Mouse (Mus musculus) spleen, adult 2 months (tissue): ENCODE measurements at regions not wholly inside any gene's neighbourhood (a gene's known extent, or its start where the extent isn't known, plus 50 kb on each side); places are given as distances from the start of the nearest gene placed in this dataset.
A peak's percentile ranks its signal among the peaks of the same experiment; 100 is the strongest.

Experiments used
- DNase-seq, 2 experiments: peaks; one replicate each; pipeline versions ENCODE4 v3.0.0 to v3.0.0-alpha.2; 2012 to 2021; ENCODE audit warnings: low spot score in 2 of 2, low read depth in 1 of 2
- H3K27ac ChIP-seq: fragments of 200-500 bp; 2 replicates; pipeline ENCODE4 v1.5.1; 2012; ENCODE audit warnings: low read length, inconsistent platforms; ENCODE audit not compliant: insufficient read depth
- H3K27me3 ChIP-seq: fragments of 200-500 bp; 2 replicates; pipeline ENCODE4 v1.6.1; 2012; ENCODE audit warnings: mild to moderate bottlenecking, moderate library complexity, low read length, inconsistent platforms; ENCODE audit not compliant: control insufficient read depth, insufficient read depth
- H3K36me3 ChIP-seq: fragments of 200-500 bp; 2 replicates; pipeline ENCODE4 v1.6.1; 2012; ENCODE audit warnings: mild to moderate bottlenecking, low read length, inconsistent platforms; ENCODE audit not compliant: control insufficient read depth, insufficient read depth
- H3K4me1 ChIP-seq: fragments of 200-500 bp; 2 replicates; pipeline ENCODE4 v1.6.1; 2011; ENCODE audit warnings: inconsistent platforms; ENCODE audit not compliant: control insufficient read depth, insufficient read depth, insufficient read length
- H3K4me3 ChIP-seq: fragments of 200-500 bp; 2 replicates; pipeline ENCODE4 v1.5.1; 2011; ENCODE audit warnings: mild to moderate bottlenecking, inconsistent platforms; ENCODE audit not compliant: insufficient read depth, insufficient read length; ENCODE audit errors: extremely low read depth
- CTCF ChIP-seq: fragments of 200-500 bp; IDR thresholded peaks from 2 replicates; pipeline ENCODE4 v1.5.1; 2011; ENCODE audit warnings: mild to moderate bottlenecking, inconsistent platforms; ENCODE audit not compliant: insufficient read depth, insufficient read length, insufficient replicate concordance; ENCODE audit errors: extremely low read depth
- POLR2A ChIP-seq: fragments of 200-500 bp; IDR thresholded peaks from 2 replicates; pipeline ENCODE4 v1.6.1; 2011; ENCODE audit warnings: low read depth, low read length, inconsistent platforms
- WGBS: fragments of 180-500 bp; shearing (Covaris S2); methylation state at CpG from one replicate; pipeline ENCODE4 v1.1.7; 2018; 5-methylcytosine and 5-hydroxymethylcytosine counted together

DNA sequence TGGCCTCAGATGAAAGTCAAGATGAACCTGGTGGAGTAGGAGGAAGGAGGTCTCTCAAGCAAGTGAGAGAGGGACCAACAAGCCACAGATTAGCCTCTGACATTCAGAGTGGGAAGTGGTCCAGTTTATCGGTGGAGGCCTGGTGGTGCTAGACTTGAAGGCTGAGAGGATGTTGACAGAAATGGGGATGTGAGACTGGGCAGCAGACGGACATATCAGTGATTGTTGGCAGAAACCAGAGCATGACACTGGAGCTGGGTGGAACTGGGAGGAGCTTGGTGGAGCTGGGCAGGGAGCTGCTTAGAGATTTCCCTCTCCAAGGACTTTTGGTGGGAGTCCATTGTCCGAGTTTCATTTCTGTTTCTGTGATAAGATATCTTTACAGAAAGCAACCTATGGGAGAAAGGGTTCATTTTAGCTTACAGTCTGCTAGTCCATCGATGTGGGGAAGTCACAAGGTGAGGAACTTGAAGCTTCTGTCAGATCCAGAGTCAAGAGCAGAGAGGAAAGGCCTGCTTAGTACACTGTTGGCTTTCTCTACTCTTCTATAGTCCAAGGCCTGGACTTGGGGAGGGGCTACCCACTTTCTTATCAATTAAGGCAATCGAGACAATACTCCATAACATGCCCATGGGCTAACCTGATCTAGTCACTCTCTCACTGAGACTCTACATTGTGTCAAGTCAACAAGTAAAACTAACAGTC, 233.2 kb upstream of the Id2 start:
- 44% methylated on average over 5 of the region's 5 CpGs for WGBS

DNA sequence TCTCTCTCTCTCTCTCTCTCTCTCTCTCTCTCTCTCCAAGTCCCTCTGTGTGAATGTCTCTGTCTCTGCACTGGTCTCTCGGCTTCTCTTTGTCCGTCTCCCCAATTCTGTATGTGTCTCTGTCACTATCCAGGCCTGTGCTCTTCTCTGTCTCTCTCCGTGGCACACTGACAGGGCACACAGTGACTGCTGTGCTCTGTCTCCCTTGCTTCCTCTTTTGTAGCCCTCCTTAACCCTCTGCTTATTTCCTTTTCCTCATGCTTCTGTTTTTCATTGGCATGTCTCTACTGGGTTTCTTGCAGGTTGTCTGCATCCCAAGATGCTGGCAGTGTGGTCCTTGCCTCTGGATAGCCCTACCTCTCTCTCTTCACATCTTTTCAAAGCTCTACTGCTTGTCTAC, 229.0 kb upstream of the Id2 start:
- WGBS = 51% methylated on average over 3 of the region's 3 CpGs
- DNase-seq = no peak
- Histone ChIP-seq H3K4me1 (peaks cover 4% of the 10 kb centered on the region), H3K27ac (no peak overlapping the region), H3K4me3 (no peak overlapping the region), H3K27me3 (no peaks in the 10 kb centered on the region), H3K36me3 (no peaks in the 10 kb centered on the region)
- TF ChIP-seq CTCF = no peak
- no peak for TF ChIP-seq POLR2A

More for the DNA sequence above, 233.2 kb upstream of the Id2 start:
- H3K4me1 ChIP-seq = peaks cover 4% of the 10 kb centered on the region; the same call in 1 of the 2 replicates
- no peak overlapping the region for H3K4me3 ChIP-seq
- no peaks in the 10 kb centered on the region for H3K36me3 ChIP-seq
- H3K27me3 ChIP-seq = no peaks in the 10 kb centered on the region
- peak overlapping the region; percentile 12; the same call in 1 of the 2 replicates for H3K27ac ChIP-seq
- TF ChIP-seq POLR2A = no peak
- TF ChIP-seq CTCF = no peak
- DNase-seq = peak in 1 of 2 experiments; percentile 9

DNA sequence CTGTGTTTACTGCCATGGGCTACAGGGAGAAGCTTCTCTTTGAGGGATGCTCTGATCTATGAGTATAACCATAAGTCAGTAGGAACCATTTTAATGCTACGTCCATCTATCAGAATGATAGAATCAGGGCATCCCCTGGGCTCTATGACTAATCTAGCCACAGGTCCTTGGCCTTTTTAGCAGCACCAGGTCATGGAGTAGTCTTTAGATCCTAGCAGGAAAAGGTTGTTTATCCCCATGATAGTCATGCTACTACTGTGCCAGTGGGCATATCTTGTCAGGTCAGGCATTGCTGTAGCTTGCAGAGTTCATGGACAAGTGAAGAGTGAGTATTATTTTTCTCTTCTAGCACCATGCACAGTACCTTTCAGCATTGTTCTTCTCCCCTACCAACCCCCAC, 226.2 kb upstream of the Id2 start:
- Histone ChIP-seq H3K4me3 (no peak overlapping the region), H3K27ac (no peak overlapping the region), H3K36me3 (no peaks in the 10 kb centered on the region), H3K4me1 (peaks cover 4% of the 10 kb centered on the region), H3K27me3 (no peaks in the 10 kb centered on the region)
- DNase-seq = no peak
- TF ChIP-seq POLR2A (no peak), CTCF (no peak)
- 100% methylated on average over 1 of the region's 1 CpGs for WGBS

DNA sequence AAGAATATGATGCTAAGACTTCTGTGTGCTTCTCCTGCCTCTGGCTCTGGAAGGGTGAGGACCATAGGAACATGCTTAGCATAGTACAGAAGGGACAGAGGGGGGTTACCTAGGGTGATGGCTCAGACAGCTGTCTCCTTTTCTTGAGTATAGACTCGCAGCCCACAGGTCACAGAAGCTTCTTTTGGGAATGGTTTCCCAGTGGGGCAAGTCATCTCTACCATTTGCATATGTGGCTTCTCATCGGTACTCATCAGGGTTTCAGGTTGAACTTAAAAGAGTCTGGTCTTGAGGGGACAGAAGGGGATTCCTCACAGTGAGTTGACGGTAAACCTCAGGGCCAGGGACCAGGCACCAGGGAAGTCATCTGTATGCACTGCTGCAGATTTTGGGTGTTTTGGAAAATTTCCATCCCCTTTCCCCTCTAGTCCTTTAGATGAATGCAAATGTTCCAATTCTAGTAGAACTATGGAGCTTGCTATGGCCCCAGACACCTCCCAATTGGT, 223.4 kb upstream of the Id2 start:
- TF ChIP-seq POLR2A = no peak
- Histone ChIP-seq H3K36me3 (no peaks in the 10 kb centered on the region), H3K4me1 (peaks cover 6% of the 10 kb centered on the region), H3K27me3 (no peaks in the 10 kb centered on the region), H3K4me3 (no peak overlapping the region), H3K27ac (no peak overlapping the region)
- no peak for DNase-seq
- WGBS = 79% methylated on average over 3 of the region's 3 CpGs

DNA sequence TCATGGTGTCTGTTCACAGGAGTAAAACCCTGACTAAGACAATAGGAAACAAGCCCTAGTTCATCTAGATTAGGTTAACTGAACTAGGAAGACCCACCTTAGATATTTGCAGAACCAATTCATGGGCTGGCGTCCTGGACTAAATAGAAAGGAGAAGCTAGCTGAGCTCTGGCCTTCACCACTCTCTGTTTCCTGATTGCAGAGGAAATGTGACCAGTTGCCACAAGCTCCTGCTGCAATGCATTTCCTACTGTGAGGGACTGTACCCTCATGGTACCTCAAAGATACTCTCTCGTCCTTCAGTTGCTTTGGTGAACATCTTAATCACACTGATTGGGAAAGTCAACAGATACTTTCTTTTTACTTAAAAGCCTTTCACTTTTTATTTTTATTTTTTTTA, 222.9 kb upstream of the Id2 start:
- H3K27me3 ChIP-seq = no peaks in the 10 kb centered on the region
- peak in 1 of 2 experiments; percentile 15 for DNase-seq
- TF ChIP-seq CTCF = no peak
- no peak overlapping the region for H3K27ac ChIP-seq
- H3K4me1 ChIP-seq = peaks cover 6% of the 10 kb centered on the region
- no peak overlapping the region for H3K4me3 ChIP-seq
- WGBS = 41% methylated on average over 2 of the region's 2 CpGs
- H3K36me3 ChIP-seq = no peaks in the 10 kb centered on the region

DNA sequence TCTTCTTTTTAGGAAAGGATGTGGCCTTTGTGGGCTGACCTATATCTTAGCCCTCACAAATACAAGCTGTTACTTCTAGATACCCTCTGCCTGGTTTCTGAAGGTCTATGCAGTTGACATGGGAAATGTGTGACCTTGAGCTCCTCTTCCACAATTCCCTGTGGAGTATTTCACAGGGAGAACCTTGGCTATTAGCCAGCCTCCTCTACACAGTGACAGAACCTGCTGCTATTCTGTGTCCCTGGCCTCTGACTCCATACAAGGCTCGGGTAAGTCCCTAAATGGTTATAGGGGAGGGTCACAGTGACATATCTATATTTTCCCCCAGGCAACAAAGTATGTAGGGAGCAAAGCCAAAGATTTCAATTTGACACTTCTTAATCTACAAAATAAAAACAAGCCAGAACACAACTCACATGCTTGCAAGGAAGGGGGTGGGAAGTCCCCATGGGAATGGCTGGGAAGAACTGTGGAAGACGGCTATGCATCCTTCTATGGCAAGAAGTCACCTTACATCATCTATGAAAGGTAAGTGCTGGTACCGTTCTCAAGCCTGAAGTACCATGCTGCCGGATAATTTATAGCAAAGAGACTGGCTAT, 221.2 kb upstream of the Id2 start:
- 79% methylated on average over 4 of the region's 4 CpGs for WGBS
- Histone ChIP-seq H3K4me3 (no peak overlapping the region), H3K36me3 (no peaks in the 10 kb centered on the region), H3K27me3 (no peaks in the 10 kb centered on the region), H3K27ac (no peak overlapping the region), H3K4me1 (peaks cover 6% of the 10 kb centered on the region)
- TF ChIP-seq CTCF = no peak
- no peak for TF ChIP-seq POLR2A
- DNase-seq = no peak

DNA sequence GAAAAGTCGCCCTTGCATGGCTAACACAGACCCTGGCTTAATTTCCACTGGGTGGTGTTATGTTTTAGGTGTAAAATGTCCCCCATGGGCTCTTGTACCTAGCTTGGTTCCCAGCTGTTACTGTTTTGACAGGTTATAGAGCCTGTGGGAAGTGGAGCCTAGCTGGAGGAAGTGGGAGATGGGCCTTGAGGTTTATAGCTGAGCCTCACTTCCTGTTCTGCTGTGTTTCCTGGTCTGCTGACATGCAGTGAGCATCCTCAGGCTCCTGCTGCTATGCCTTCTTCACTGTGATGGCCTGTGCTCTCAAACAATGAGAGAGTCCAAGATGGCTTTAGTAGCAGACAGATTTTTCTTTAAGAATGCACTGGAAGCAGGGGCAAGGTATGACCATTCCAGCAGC, 219.0 kb upstream of the Id2 start:
- Histone ChIP-seq H3K4me3 (no peak overlapping the region), H3K27ac (no peak overlapping the region), H3K27me3 (no peaks in the 10 kb centered on the region), H3K36me3 (no peaks in the 10 kb centered on the region), H3K4me1 (peaks cover 15% of the 10 kb centered on the region; the same call in 1 of the 2 replicates)
- DNase-seq = peak in 1 of 2 experiments; percentile 43
- TF ChIP-seq POLR2A = no peak
- TF ChIP-seq CTCF = no peak
- WGBS = 79% methylated on average over 1 of the region's 1 CpGs
